Mouse (Mus musculus) neural tube, embryonic 14.5 days (tissue): ENCODE results near the gene Gm45785. TPM values are rescaled to one million over a fixed set of nuclear protein-coding genes. Genes with fewer than 3 reads are reported as not detected.

ENCODE experiments used
- ATAC-seq: fragments of 200-750 bp; cut with Nextera tagmentation; 2 replicates; pipeline ENCODE4 v1.8.0; 2017; ENCODE audit warnings: low read depth, mild to moderate bottlenecking, moderate TSS enrichment, moderate library complexity
- H3K27ac ChIP-seq: fragments of 300-500 bp; sonication (generic); 2 replicates; pipeline ENCODE4 v1.5.1; 2014; ENCODE audit warnings: low read depth, mild to moderate bottlenecking, control low read depth, low read length, moderate library complexity, mixed read lengths
- H3K27me3 ChIP-seq: fragments of 300-500 bp; sonication (generic); 2 replicates; pipeline ENCODE4 v1.6.1; 2014; ENCODE audit warnings: low read length; ENCODE audit not compliant: control insufficient read depth, insufficient read depth
- H3K36me3 ChIP-seq: fragments of 300-500 bp; sonication (generic); 2 replicates; pipeline ENCODE4 v1.6.1; 2014; ENCODE audit warnings: low read length, mixed read lengths; ENCODE audit not compliant: control insufficient read depth, insufficient read depth
- H3K4me1 ChIP-seq: fragments of 300-500 bp; sonication (generic); 2 replicates; pipeline ENCODE4 v1.6.1; 2014; ENCODE audit warnings: low read length; ENCODE audit not compliant: control insufficient read depth, insufficient read depth
- H3K4me2 ChIP-seq: fragments of 300-500 bp; sonication (generic); 2 replicates; pipeline ENCODE4 v1.6.1; 2014; ENCODE audit warnings: mild to moderate bottlenecking, low read depth, low read length, control low read depth
- H3K4me3 ChIP-seq: fragments of 300-500 bp; sonication (generic); 2 replicates; pipeline ENCODE4 v1.5.1; 2014; ENCODE audit warnings: low read depth, low read length, control low read depth, mixed read lengths
- H3K9ac ChIP-seq: fragments of 300-500 bp; sonication (generic); replicated peaks from 2 replicates; pipeline ENCODE4 v1.6.1; 2014; ENCODE audit warnings: low read depth, mild to moderate bottlenecking, control low read depth, low read length, mixed read lengths
- H3K9me3 ChIP-seq: fragments of 300-500 bp; sonication (generic); 2 replicates; pipeline ENCODE4 v1.6.1; 2016; ENCODE audit warnings: low read length; ENCODE audit not compliant: control insufficient read depth
- WGBS: fragments of 180-500 bp; shearing (Covaris S2); extraction: QIAGEN DNeasy Blood & Tissue Kit; methylation state at CpG from one replicate; pipeline ENCODE4 v1.1.7; 2014; 5-methylcytosine and 5-hydroxymethylcytosine counted together
- polyA plus RNA-seq: library from polyadenylated mRNA; unstranded; fragments of >200 nt; fragmentation: Nextera tagmentation; extraction: Ambion mirVana; gene quantifications from 2 replicates; pipeline ENCODE4 v1.2.1, GENCODE M21; 2014

The Gm45785 gene
- polyA plus RNA-seq, 1 experiment from 2014 or later, result 0.56 TPM

DNA sequence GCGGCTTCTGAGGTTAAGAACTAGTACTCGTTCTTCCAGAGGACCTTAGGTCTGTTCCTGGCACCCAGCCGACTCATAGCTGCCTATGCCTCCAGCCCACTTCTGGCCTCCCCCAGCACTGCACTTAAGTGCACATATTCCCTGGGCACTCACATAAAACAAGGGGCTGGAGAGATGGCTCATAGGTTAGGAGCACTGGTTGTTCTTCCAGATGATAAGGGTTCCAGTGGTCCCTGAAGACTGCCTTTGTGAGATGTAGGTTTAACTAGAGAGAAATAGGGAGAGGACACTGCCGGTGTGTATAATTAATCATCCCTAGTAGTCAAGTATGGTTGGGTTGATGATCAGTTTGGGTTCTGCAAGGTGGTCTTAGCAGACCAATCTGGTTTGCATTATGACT lies 33.4 kb downstream of the Gm45785 start:
- Histone ChIP-seq H3K36me3 (no peaks in the 10 kb centered on the region), H3K27me3 (no peaks in the 10 kb centered on the region), H3K4me2 (no peak overlapping the region), H3K27ac (no peak overlapping the region), H3K9me3 (no peaks in the 10 kb centered on the region), H3K4me1 (0 out of 2 replicates have a peak, but pooled peaks cover 6% of the 10 kb centered on the region), H3K9ac (no peak overlapping the region), H3K4me3 (no peak overlapping the region)
- 96% methylated on average over 4 of the region's 4 CpGs for WGBS
- ATAC-seq, result no peak

- no peaks in the 10 kb centered on the region; the same call in 1 of the 2 replicates for H3K36me3 ChIP-seq
- H3K4me1 ChIP-seq, result 0 out of 2 replicates have a peak, but pooled peaks cover 6% of the 10 kb centered on the region
- peak within 1 kb of the TSS; percentile 84 for H3K9ac ChIP-seq
- H3K4me2 ChIP-seq, result peak within 1 kb of the TSS; percentile 60
- no peaks in the 10 kb centered on the region for H3K9me3 ChIP-seq
- peak within 1 kb of the TSS; percentile 93 for H3K27ac ChIP-seq
- ATAC-seq, result peak; percentile 93
- 1% methylated on average over 21 of the region's 21 CpGs for WGBS
- peak within 1 kb of the TSS; percentile 61 for H3K4me3 ChIP-seq
- H3K27me3 ChIP-seq, result no peaks in the 10 kb centered on the region
These were observed 34.3 kb downstream of the Gm45785 start, which contains the start of gene Zfp941 for GRCm38 (mm10) chr7:140821653-140822329. Gene Zfp941, minus strand, starts transcription at chr7:140822178.

GRCm38 (mm10) chr7:140821305-140821652 lies 34.9 kb downstream of the Gm45785 start:
- H3K4me1 ChIP-seq, result 0 out of 2 replicates have a peak, but pooled peaks cover 6% of the 10 kb centered on the region
- 41% methylated on average over 5 of the region's 5 CpGs for WGBS
- peak; percentile 66 for ATAC-seq
- peak overlapping the region; percentile 84 for H3K9ac ChIP-seq
- no peaks in the 10 kb centered on the region for H3K27me3 ChIP-seq
- H3K4me2 ChIP-seq, result peak overlapping the region; percentile 60
- H3K4me3 ChIP-seq, result peak overlapping the region; percentile 61
- H3K27ac ChIP-seq, result peak overlapping the region; percentile 93
- no peaks in the 10 kb centered on the region; the same call in 1 of the 2 replicates for H3K36me3 ChIP-seq
- no peaks in the 10 kb centered on the region for H3K9me3 ChIP-seq

- Histone ChIP-seq H3K27me3 (no peaks in the 10 kb centered on the region), H3K36me3 (no peaks in the 10 kb centered on the region; the same call in 1 of the 2 replicates), H3K9me3 (no peaks in the 10 kb centered on the region), H3K4me3 (no peak overlapping the region), H3K4me2 (peak overlapping the region; percentile 19; the same call in 1 of the 2 replicates), H3K9ac (no peak overlapping the region), H3K27ac (no peak overlapping the region), H3K4me1 (0 out of 2 replicates have a peak, but pooled peaks cover 6% of the 10 kb centered on the region)
- ATAC-seq, result no peak
- WGBS, result 46% methylated on average over 4 of the region's 4 CpGs
These were observed 36.0 kb downstream of the Gm45785 start for GRCm38 (mm10) chr7:140820173-140820572.

GRCm38 (mm10) chr7:140812850-140813249 lies 43.3 kb downstream of the Gm45785 start:
- 95% methylated on average over 12 of the region's 12 CpGs for WGBS
- ATAC-seq, result no peak

DNA sequence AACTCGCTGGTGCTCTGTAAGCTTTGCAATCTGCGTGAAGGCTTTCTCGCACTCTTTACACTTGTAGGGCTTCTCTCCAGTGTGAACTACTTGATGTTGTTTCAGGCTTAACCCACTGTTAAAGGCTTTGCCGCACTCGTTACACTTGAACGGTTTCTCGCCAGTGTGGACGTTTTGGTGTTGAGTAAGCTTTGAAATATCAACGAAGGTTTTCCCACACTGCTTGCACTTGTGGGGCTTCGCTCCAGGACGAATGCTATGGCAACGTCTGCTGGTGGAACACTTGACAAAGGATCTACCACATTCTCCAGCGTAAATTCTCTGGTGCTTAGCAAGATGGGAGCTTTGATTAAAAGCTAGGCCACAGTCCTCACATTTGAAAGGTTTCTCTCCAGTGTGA lies 44.4 kb downstream of the Gm45785 start:
- no peak overlapping the region for H3K4me3 ChIP-seq
- H3K27me3 ChIP-seq, result no peaks in the 10 kb centered on the region
- no peak overlapping the region for H3K9ac ChIP-seq
- H3K36me3 ChIP-seq, result peaks cover 19% of the 10 kb centered on the region
- H3K4me2 ChIP-seq, result no peak overlapping the region
- no peak overlapping the region for H3K27ac ChIP-seq
- no peak for ATAC-seq
- H3K9me3 ChIP-seq, result no peaks in the 10 kb centered on the region
- H3K4me1 ChIP-seq, result no peaks in the 10 kb centered on the region
- 89% methylated on average over 13 of the region's 13 CpGs for WGBS

More at GRCm38 (mm10) chr7:140812850-140813249, 43.3 kb downstream of the Gm45785 start:
- Histone ChIP-seq H3K4me3 (no peak overlapping the region), H3K4me1 (no peaks in the 10 kb centered on the region), H3K9me3 (no peaks in the 10 kb centered on the region), H3K27ac (no peak overlapping the region), H3K4me2 (no peak overlapping the region), H3K36me3 (peaks cover 19% of the 10 kb centered on the region), H3K9ac (no peak overlapping the region), H3K27me3 (no peaks in the 10 kb centered on the region)

DNA sequence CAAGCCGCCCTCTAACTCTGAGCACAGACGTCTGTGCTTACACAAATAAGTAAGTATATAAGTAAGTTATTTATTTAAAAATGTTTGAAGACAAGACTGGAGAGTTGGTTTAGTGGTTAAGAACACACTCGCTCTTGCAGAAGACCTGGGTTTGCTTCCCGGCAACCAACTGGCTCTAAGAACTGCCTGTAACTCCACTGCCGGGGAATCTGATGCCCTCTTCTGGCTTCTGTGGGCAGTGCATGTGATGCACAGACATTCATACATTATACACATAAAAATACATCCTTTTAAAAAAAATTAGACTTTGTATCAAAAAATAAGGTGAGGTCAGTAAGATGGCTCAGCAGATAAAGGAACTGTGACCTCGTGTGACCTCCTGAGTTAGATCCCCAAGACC lies 45.6 kb downstream of the Gm45785 start:
- 93% methylated on average over 6 of the region's 6 CpGs for WGBS
- Histone ChIP-seq H3K27ac (no peak overlapping the region), H3K4me2 (no peak overlapping the region), H3K36me3 (peaks cover 19% of the 10 kb centered on the region), H3K9me3 (no peaks in the 10 kb centered on the region), H3K9ac (no peak overlapping the region), H3K4me3 (no peak overlapping the region), H3K4me1 (no peaks in the 10 kb centered on the region), H3K27me3 (no peaks in the 10 kb centered on the region)
- no peak for ATAC-seq

GRCm38 (mm10) chr7:140805704-140806103 lies 50.4 kb downstream of the Gm45785 start:
- H3K27ac ChIP-seq, result no peak overlapping the region
- H3K9ac ChIP-seq, result no peak overlapping the region
- 12% methylated on average over 1 of the region's 1 CpGs for WGBS
- no peaks in the 10 kb centered on the region; the same call in none of the 2 replicates for H3K36me3 ChIP-seq
- no peaks in the 10 kb centered on the region for H3K4me1 ChIP-seq
- no peak overlapping the region for H3K4me3 ChIP-seq
- H3K4me2 ChIP-seq, result no peak overlapping the region
- ATAC-seq, result no peak
- no peaks in the 10 kb centered on the region for H3K27me3 ChIP-seq
- no peaks in the 10 kb centered on the region for H3K9me3 ChIP-seq

GRCm38 (mm10) chr7:140802629-140803028 lies 53.5 kb downstream of the Gm45785 start:
- no peak for ATAC-seq
- WGBS, result 55% methylated on average over 6 of the region's 6 CpGs
- Histone ChIP-seq H3K9me3 (no peaks in the 10 kb centered on the region), H3K4me1 (no peaks in the 10 kb centered on the region), H3K9ac (no peak overlapping the region), H3K4me3 (no peak overlapping the region), H3K27ac (no peak overlapping the region), H3K36me3 (no peaks in the 10 kb centered on the region; the same call in 1 of the 2 replicates), H3K4me2 (no peak overlapping the region), H3K27me3 (no peaks in the 10 kb centered on the region)
